Mouse (Mus musculus) layer of hippocampus, postnatal 25 days (tissue): ENCODE measurements around the gene Por. TPM values are rescaled to one million over a fixed set of nuclear protein-coding genes. Genes with fewer than 3 reads are reported as not detected.

Experiments
- DNase-seq, 2 experiments: peaks; one replicate each; pipeline ENCODE4 v3.0.0; 2022; ENCODE audit warnings: mixed read lengths in 2 of 2, low spot score in 1 of 2; ENCODE audit errors: extremely low spot score in 1 of 2
- total RNA-seq, 2 experiments: library from RNA; stranded (reverse); gene quantifications; 2 replicates each; pipeline ENCODE4 v1.2.3; 2021

Gene Por
- total RNA-seq, 2 experiments from 2014 or later = 100.0 to 102 TPM

DNA sequence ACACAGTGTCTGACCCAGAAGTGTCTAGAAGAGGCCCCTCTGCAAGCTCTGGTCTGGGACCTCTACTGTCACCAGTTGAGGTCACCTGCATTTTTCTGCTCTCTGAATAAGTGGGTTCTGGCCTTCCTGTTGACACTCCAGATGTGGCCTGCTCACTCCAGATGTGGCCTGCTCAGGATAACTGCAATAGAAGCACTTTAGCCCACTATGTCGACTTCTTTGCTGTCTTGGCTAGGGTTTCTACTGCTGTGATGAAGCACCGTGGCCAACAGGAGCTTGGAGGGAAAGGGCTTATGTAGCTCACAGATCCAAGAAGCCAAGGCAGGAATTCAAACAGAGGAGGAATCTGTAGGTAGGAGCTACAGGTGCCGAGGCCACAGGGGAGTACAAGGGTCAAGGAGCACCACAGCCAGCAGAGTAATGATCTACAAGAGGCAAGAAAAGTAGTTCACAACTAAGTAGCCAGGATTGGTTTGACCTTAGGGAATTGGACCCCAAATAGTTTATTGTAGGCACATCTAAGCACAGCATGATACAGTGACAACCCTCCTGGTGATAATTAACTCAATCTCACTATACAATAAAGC lies 53.4 kb downstream of the Por start:
- no peak for DNase-seq

- DNase-seq = no peak
Measured at GRCm38 (mm10) chr5:135724536-135725322, 54.9 kb downstream of the Por start.

DNA sequence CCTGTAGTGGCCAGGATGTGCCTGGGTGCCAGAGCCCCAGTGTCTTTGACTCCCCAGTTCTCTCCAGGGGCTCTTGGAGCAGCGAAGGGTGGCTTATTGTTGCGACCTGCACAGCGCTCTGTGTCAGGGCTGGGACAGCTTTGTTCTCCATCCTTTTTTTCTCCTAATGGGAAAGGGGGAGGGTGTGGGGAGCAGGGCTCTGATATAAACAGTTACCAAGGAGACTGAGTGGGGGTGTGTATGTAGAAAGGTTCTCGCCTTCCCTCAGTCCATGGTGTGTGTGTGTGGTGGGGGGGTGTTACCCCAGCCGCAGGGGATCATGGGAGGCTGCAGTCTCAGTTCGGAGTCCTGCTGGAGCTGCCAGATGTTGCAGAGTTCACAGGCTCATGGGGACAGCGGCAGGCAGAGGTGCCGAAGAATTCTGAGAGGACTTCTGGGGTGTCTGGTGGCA lies 55.6 kb downstream of the Por start:
- DNase-seq = no peak

DNA sequence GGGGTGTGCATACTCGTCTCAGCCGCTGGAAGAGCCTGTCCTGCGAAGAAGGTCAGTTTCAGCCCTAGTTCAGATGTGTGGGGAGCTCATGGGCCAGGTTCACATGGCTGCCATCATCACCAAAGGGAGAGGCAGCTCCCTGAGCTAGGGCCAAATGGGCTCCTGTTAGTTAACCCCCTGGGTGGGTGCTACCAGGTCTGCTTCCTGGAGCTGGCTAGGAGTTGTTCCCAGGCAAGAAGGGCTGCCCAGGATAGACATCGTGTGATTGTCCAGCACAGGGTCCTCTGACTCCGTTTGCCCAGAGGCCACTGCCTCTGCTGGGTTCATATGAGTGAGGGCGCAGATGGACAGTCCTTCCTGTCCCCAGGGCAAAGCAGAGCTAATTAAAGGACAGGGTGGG lies 56.2 kb downstream of the Por start:
- DNase-seq = no peak

DNA sequence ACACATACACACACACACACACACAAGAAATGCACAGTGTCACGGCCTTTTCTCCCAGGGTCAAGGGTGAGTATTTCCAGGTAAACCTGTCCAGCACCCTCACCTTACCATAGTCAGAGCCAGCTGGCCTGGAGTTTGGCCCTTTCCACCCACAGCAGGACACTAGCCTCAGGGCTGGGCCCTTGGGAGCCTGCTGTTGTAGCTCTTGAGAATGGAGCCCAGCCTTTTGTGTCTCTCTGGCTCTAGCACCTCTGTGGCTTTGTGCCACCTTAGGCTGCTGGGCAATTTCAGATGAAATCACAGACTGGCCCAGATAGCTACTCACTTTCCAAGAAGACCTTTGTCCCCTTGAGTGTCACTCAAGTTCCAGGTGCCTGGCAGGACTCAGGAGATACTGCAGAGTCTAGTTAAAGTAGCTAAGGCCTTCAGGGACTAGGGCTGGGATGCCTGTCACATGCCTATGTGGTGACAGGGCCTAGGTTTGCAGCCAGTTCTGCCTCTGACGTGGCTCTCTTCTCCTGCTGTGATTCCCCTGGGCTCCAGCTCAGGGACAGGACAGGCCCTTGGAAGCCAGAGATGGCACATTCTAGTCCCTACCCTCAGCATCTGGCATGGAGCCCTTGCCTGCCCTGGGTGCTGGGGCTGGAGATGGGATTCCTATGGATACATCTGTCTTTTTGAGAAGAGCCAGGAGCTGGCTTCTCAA lies 57.0 kb downstream of the Por start:
- DNase-seq = no peak

GRCm38 (mm10) chr5:135727871-135728270 lies 58.0 kb downstream of the Por start:
- no peak for DNase-seq

DNA sequence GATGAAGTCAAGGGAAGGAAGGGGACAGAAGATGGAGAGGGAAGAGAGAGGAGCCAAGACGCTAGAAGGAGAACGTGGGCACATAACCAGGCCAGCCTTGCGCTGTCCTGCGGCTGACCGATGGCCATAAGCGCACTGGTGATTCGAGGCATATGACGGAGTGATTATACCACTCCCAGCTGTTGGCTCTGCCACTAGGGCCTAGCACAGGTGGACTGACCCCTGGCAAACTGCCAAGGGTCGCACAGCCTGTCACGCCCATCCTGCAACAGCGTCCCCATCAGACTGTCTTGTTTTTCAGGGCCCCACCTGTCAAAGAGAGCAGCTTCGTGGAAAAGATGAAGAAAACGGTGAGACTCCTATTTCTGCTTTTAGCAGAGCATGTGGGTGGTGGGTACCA lies 58.5 kb downstream of the Por start:
- no peak for DNase-seq

DNA sequence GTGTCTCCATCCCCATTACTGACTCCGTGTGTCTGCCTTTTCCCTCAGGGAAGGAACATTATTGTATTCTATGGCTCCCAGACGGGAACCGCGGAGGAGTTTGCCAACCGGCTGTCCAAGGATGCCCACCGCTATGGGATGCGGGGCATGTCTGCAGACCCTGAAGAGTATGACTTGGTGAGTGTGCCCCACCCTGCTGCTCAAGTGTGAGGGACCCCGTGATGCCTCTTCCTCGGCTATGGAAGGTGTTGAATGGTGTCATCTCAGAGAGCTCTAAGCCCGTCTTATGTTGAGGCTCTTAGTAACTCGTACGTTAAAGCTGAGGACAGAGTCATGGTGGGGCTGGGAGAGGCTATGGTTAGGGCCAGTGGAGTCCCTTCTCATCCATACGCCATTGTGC lies 59.5 kb downstream of the Por start:
- no peak for DNase-seq

DNA sequence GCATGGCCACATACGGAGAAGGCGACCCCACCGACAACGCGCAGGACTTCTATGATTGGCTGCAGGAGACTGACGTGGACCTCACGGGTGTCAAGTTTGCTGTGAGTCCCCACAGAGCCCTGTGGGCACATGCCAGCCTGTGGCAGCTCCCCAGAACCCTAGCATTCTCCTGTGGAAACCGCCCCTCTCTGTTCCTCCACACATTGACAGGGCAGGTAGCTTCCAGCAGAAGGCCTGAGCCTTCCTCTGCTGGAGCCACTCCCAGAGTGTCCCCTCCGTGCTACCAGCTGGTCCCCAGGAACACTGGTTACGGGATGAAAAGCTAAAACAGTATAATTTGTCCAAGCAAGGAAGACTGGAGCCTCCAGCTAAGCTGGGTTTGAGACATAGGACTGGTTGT lies 60.4 kb downstream of the Por start:
- no peak for DNase-seq

DNA sequence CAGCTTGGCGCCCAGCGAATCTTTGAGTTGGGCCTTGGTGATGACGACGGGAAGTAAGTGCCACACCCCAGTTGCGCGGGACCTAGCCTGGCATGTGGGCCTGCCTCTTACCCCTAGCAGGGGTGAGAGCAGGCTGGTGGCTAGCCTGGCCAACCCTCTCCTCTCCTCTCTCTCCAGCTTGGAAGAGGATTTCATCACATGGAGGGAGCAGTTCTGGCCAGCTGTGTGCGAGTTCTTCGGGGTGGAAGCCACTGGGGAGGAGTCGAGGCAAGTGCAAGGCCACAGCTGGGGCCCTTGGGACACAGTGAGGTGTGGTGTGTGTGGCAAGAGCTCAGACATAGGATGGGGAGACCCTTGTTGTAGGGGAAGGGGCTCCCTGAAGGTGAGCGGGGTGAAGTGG lies 61.1 kb downstream of the Por start:
- DNase-seq = no peak

- DNase-seq = no peak
Measured at GRCm38 (mm10) chr5:135731322-135731721, 61.5 kb downstream of the Por start.

GRCm38 (mm10) chr5:135733071-135733470 lies 63.2 kb downstream of the Por start:
- DNase-seq = no peak

GRCm38 (mm10) chr5:135734057-135734680 lies 64.3 kb downstream of the Por start:
- DNase-seq = no peak

GRCm38 (mm10) chr5:135735741-135736140 lies 65.9 kb downstream of the Por start:
- no peak for DNase-seq

- DNase-seq = no peak
Measured at GRCm38 (mm10) chr5:135736544-135736943, 66.7 kb downstream of the Por start.

GRCm38 (mm10) chr5:135737154-135737553 lies 67.3 kb downstream of the Por start:
- DNase-seq = no peak

DNA sequence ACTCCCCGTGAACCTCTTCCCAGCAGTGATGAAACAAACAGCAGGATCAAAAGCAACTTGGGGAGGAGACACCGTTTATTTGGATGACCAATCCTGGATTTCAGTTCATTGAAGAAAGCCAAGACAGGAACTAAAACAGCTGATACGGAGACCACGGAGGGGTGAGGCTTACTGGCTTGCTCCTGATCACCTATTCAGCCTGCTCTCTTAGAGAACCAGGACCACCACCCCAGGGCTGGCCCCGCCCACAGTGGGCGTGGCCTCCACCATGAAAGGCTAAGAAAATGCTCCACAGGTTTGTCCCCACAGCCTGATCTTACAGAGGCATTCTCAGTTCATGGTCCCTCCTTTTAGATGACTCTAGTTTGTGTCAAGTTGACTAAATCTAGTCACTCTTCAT lies 68.4 kb downstream of the Por start:
- DNase-seq = no peak

DNA sequence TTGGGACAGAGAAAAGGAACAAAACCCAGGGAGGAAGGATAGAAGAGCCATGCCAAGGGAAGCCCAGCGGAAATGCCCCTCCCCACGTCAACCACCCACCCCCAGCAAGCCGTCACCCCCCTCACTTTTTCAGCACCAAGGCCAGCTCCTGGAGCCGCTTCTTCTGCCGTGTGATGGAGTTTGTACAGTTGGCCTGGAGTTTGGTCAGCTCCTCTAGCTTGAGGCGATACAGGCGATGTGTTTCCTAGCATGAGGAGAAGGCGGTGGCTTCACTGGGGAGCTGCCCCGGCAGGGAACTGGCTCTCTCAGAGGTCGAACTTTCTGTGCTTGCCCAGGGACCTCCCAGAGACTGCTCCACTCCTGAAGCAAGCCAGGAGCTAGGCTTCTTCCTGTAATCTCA lies 72.3 kb downstream of the Por start:
- DNase-seq = no peak

DNA sequence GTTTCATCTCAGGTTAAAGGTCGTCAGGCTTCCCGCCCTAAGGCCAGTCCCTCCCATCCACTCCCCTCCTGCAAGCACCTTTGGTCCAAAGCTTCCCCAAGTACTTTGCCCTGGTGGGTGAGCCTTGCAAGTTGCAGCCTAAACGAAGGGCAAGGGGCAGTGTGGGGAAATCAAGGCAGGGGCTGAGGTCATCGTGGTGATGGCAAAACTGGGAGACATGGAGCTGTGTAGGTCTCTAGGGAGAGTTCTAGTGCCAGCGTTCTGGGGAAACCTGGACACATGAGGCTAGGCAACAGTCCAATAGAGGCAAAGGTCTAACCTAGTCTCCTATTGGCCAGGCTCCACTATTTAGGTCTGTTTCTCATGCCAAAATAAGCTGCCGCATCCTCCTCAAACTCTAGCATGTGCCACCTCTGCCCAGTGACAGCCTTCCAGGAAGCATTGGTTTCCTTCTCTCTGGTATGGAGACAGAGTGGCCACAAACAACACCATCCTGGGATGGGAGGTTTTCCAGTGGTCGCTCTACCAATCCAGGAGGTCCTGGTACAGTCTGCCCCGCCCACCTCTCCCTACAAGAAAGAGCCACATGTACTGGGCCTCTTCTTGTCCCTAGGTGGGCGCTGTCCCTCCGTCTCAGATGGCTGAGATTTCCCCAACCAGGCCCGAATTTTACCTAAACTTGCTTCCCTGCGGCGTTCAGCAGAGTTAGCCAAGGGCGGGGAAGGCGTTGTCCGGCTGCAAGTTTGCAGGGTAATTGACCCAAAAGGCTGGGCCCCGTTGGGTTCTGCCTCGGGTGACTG lies 73.3 kb downstream of the Por start:
- DNase-seq = no peak
